Mouse (Mus musculus) heart, adult 2 months (tissue): Measurements from ENCODE around the gene Tspan31. TPM values are rescaled to one million over a fixed set of nuclear protein-coding genes. Genes with fewer than 3 reads are reported as not detected.

Source experiments
- DNase-seq, 2 experiments: peaks; one replicate each; pipeline ENCODE4 v3.0.0; 2021
- H3K27ac ChIP-seq: fragments of 200-600 bp; 2 replicates; pipeline ENCODE4 v1.8.1; 2022
- H3K27me3 ChIP-seq: fragments of 200-500 bp; 2 replicates; pipeline ENCODE4 v1.6.1; 2012; ENCODE audit warnings: mild to moderate bottlenecking, low read length, inconsistent platforms, mixed read lengths; ENCODE audit not compliant: control insufficient read depth, insufficient read depth
- H3K36me3 ChIP-seq: fragments of 200-500 bp; 2 replicates; pipeline ENCODE4 v1.6.1; 2012; ENCODE audit warnings: low read length, inconsistent platforms; ENCODE audit not compliant: control insufficient read depth, insufficient read depth
- H3K4me1 ChIP-seq: fragments of 200-500 bp; 2 replicates; pipeline ENCODE4 v1.6.1; 2011; ENCODE audit warnings: low read length; ENCODE audit not compliant: control insufficient read depth, insufficient read depth
- H3K4me3 ChIP-seq: fragments of 200-600 bp; 2 replicates; pipeline ENCODE4 v1.8.1; 2022
- H3K79me2 ChIP-seq: fragments of 200-500 bp; replicated peaks from 2 replicates; pipeline ENCODE4 v1.6.1; 2012; ENCODE audit warnings: mild to moderate bottlenecking, inconsistent platforms, low read length, moderate library complexity, mixed read lengths; ENCODE audit not compliant: control insufficient read depth, insufficient read depth
- H3K9ac ChIP-seq: fragments of 200-500 bp; 2 replicates; pipeline ENCODE4 v1.6.1; 2012; ENCODE audit warnings: low read depth, mild to moderate bottlenecking, control low read depth, inconsistent platforms, low read length, mixed read lengths
- CTCF ChIP-seq: fragments of 200-600 bp; IDR thresholded peaks from 2 replicates; pipeline ENCODE4 v1.8.1; 2022; ENCODE audit warnings: antibody characterized with exemption, mild to moderate bottlenecking, moderate library complexity
- EP300 ChIP-seq: fragments of 200-500 bp; IDR thresholded peaks from 2 replicates; pipeline ENCODE4 v1.6.1; 2011; ENCODE audit warnings: low read depth, low read length, control low read depth; ENCODE audit not compliant: insufficient read depth
- POLR2A ChIP-seq: fragments of 200-500 bp; IDR thresholded peaks from 2 replicates; pipeline ENCODE4 v1.6.1; 2011; ENCODE audit warnings: mild to moderate bottlenecking, low read depth, low read length, control low read depth; ENCODE audit not compliant: insufficient read depth
- WGBS: fragments of 180-500 bp; shearing (Covaris S2); methylation state at CpG from one replicate; pipeline ENCODE4 v1.1.7; 2018; 5-methylcytosine and 5-hydroxymethylcytosine counted together
- intact Hi-C: fragments of 180-260 bp; cut with DNase I; formaldehyde crosslinking; loops from one replicate; pipeline ENCODE4 v1.15.1; 2025
- polyA plus RNA-seq: library from polyadenylated mRNA; depleted of rRNA; stranded (reverse); fragments of >200 nt; gene quantifications from 2 replicates; pipeline ENCODE4 v1.2.3, GENCODE M21; 2012
- total RNA-seq, 2 experiments: library from RNA; stranded (reverse); gene quantifications; 2 replicates each; pipeline ENCODE4 v1.2.3; 2021

Gene Tspan31
- total and polyA plus RNA-seq, 3 experiments, result 39.3 to 67.6 (median 51.0) TPM

- TF ChIP-seq POLR2A, result no peak
- TF ChIP-seq EP300, result no peak
- no peak for TF ChIP-seq CTCF
- WGBS, result 66% methylated on average over 9 of the region's 9 CpGs
- no peaks in the 10 kb centered on the region for H3K79me2 ChIP-seq
- no peak for DNase-seq
- intact Hi-C loops, result no loop called here
- no peak overlapping the region; the same call in 1 of the 2 replicates for H3K27ac ChIP-seq
- no peaks in the 10 kb centered on the region for H3K27me3 ChIP-seq
- H3K36me3 ChIP-seq, result no peaks in the 10 kb centered on the region
- no peak overlapping the region; the same call in 1 of the 2 replicates for H3K4me3 ChIP-seq
- peaks cover 5% of the 10 kb centered on the region for H3K4me1 ChIP-seq
- no peak overlapping the region for H3K9ac ChIP-seq
Measured at GRCm38 (mm10) chr10:127071203-127071602, 1.1 kb upstream of the Tspan31 start.

GRCm38 (mm10) chr10:127069281-127070189 is 529 bp downstream of the Tspan31 start:
- H3K27ac ChIP-seq, result peak overlapping the region; percentile 84
- H3K36me3 ChIP-seq, result no peaks in the 10 kb centered on the region
- peak overlapping the region; percentile 90 for H3K9ac ChIP-seq
- peak overlapping the region; percentile 90 for H3K4me3 ChIP-seq
- H3K79me2 ChIP-seq, result no peaks in the 10 kb centered on the region
- intact Hi-C loops, result loop anchor here (10.0 kb wide), 1 partner anchor 1675 kb away; the partner anchor contains the start of genes Dgka and Pym1
- WGBS, result 4% methylated on average over 30 of the region's 30 CpGs
- no peaks in the 10 kb centered on the region for H3K27me3 ChIP-seq
- TF ChIP-seq POLR2A (no peak), CTCF (no peak), EP300 (no peak)
- DNase-seq, result no peak
- peaks cover 5% of the 10 kb centered on the region for H3K4me1 ChIP-seq

GRCm38 (mm10) chr10:127068360-127069038 is 1.6 kb downstream of the Tspan31 start:
- H3K4me1 ChIP-seq, result peaks cover 7% of the 10 kb centered on the region
- intact Hi-C loops, result loop anchor here (10.0 kb wide), 1 partner anchor 1676 kb away; the partner anchor contains the start of genes Dgka and Pym1
- WGBS, result 68% methylated on average over 9 of the region's 9 CpGs
- no peak overlapping the region for H3K9ac ChIP-seq
- no peaks in the 10 kb centered on the region for H3K36me3 ChIP-seq
- no peak overlapping the region for H3K27ac ChIP-seq
- H3K79me2 ChIP-seq, result no peaks in the 10 kb centered on the region
- no peaks in the 10 kb centered on the region for H3K27me3 ChIP-seq
- TF ChIP-seq EP300, result no peak
- no peak for TF ChIP-seq CTCF
- no peak for TF ChIP-seq POLR2A
- DNase-seq, result no peak
- H3K4me3 ChIP-seq, result no peak overlapping the region

GRCm38 (mm10) chr10:127066519-127067018 is 3.5 kb downstream of the Tspan31 start:
- no peak for TF ChIP-seq EP300
- TF ChIP-seq POLR2A, result 0 out of 2 replicates have a peak, but pooled peaks have one; percentile 9
- no peak overlapping the region for H3K4me3 ChIP-seq
- no peaks in the 10 kb centered on the region for H3K79me2 ChIP-seq
- H3K36me3 ChIP-seq, result no peaks in the 10 kb centered on the region
- peaks cover 9% of the 10 kb centered on the region for H3K4me1 ChIP-seq
- intact Hi-C loops, result loop anchor here (10.0 kb wide), 1 partner anchor 1678 kb away; the partner anchor contains the start of genes Dgka and Pym1
- no peak overlapping the region for H3K27ac ChIP-seq
- H3K27me3 ChIP-seq, result no peaks in the 10 kb centered on the region
- no peak for DNase-seq
- no peak overlapping the region for H3K9ac ChIP-seq
- 91% methylated on average over 14 of the region's 14 CpGs for WGBS

- 45% methylated on average over 9 of the region's 9 CpGs for WGBS
Measured at GRCm38 (mm10) chr10:127065981-127066380, 4.1 kb downstream of the Tspan31 start.

More at GRCm38 (mm10) chr10:127065981-127066380, 4.1 kb downstream of the Tspan31 start:
- Histone ChIP-seq H3K79me2 (no peaks in the 10 kb centered on the region), H3K4me3 (no peak overlapping the region), H3K36me3 (no peaks in the 10 kb centered on the region), H3K9ac (no peak overlapping the region), H3K27ac (no peak overlapping the region), H3K27me3 (no peaks in the 10 kb centered on the region), H3K4me1 (peaks cover 9% of the 10 kb centered on the region)
- DNase-seq, result no peak
- intact Hi-C loops, result loop anchor here (10.0 kb wide), 1 partner anchor 1679 kb away; the partner anchor contains the start of genes Dgka and Pym1
- TF ChIP-seq POLR2A (no peak), EP300 (no peak), CTCF (no peak)
